In genomic region chr6:23260016-23260737, GRCm38 (mm10) we compare ENCODE assay signal across 10 mouse cellular contexts. TPM values are rescaled to one million over a fixed set of nuclear protein-coding genes. Genes with fewer than 3 reads are reported as not detected.
DNase-seq lines count a peak whose midpoint lies in the region; ATAC-seq and TF ChIP-seq lines count a peak whose summit lies in the region.
"Had no signal": no experiment of that assay in that cellular context is flagged by ENCODE, and none has a peak within 500 bp of the region (broad histone marks: within the 10 kb centered on the region; RNA-seq: fewer than 3 reads in every experiment).

No protein-coding gene starts in this region.

- H3K4me1 ChIP-seq in heart, embryonic 16.5 days (ENCODE audit: control insufficient read depth, insufficient read depth, low read length) = peaks cover 5% of the 10 kb centered on the region; the same call in 1 of the 2 replicates
- no peaks in the 10 kb centered on the region for H3K4me1 ChIP-seq in embryonic facial prominence, embryonic 11.5 days (ENCODE audit: control insufficient read depth, insufficient read depth, low read length)
- H3K4me1 ChIP-seq in hindbrain, embryonic 12.5 days = peaks cover 5% of the 10 kb centered on the region; the same call in 1 of the 2 replicates
- no peaks in the 10 kb centered on the region for H3K4me1 ChIP-seq in midbrain, postnatal 0 days (ENCODE audit: insufficient read depth, low read length)
- H3K4me1 ChIP-seq in lung, adult 2 months (ENCODE audit: control insufficient read depth, insufficient read depth, low read length) = no peaks in the 10 kb centered on the region
- H3K4me1 ChIP-seq: megakaryocyte, embryonic 14.5 days had no signal

- TF ChIP-seq POLR2A in lung, adult 2 months (IDR thresholded peaks at IDR 0.05; ENCODE audit: borderline replicate concordance, extremely low read depth, low read depth, low read length) = no peak

- no peak for ATAC-seq in heart, embryonic 16.5 days (replicated peaks; ENCODE audit: extremely low read depth, insufficient read depth, low FRiP score)
- ATAC-seq in embryonic facial prominence, embryonic 11.5 days (replicated peaks; ENCODE audit: insufficient number of reproducible peaks, low FRiP score, low TSS enrichment, low read depth) = no peak
- ATAC-seq in hindbrain, embryonic 12.5 days (ENCODE audit: low FRiP score) = peak; percentile 61; the same call in 1 of the 2 replicates
- ATAC-seq in midbrain, postnatal 0 days (ENCODE audit: low FRiP score) = no peak
- no peak for ATAC-seq in granulocyte monocyte progenitor cell, adult 5-6 weeks (replicated peaks; ENCODE audit: poor library complexity, severe bottlenecking)

- no peak for DNase-seq in heart, adult 8-10 months (ENCODE audit: low spot score)
- no peak for DNase-seq in embryonic facial prominence, embryonic 11.5 days (ENCODE audit: low spot score)
- DNase-seq in midbrain, postnatal 0 days (ENCODE audit: low spot score) = no peak
- no peak for DNase-seq in urinary bladder, postnatal 36 days (ENCODE audit: low spot score in 2 of 2)
- no peak for DNase-seq in lung, adult 2 months

- no peaks in the 10 kb centered on the region for H3K9me3 ChIP-seq in heart, embryonic 16.5 days (replicated peaks; ENCODE audit: control insufficient read depth, low read length)
- H3K9me3 ChIP-seq in embryonic facial prominence, embryonic 11.5 days (replicated peaks; ENCODE audit: control insufficient read depth, low read length) = no peaks in the 10 kb centered on the region
- H3K9me3 ChIP-seq in hindbrain, embryonic 12.5 days (replicated peaks) = no peaks in the 10 kb centered on the region
- no peaks in the 10 kb centered on the region for H3K9me3 ChIP-seq in midbrain, postnatal 0 days (ENCODE audit: low read length)
- H3K9me3 ChIP-seq: G1E had no signal

- no peak overlapping the region for H3K9ac ChIP-seq in heart, embryonic 16.5 days (ENCODE audit: low read length)
- no peak overlapping the region for H3K9ac ChIP-seq in embryonic facial prominence, embryonic 11.5 days (replicated peaks; ENCODE audit: low read length)
- H3K9ac ChIP-seq in hindbrain, embryonic 12.5 days = no peak overlapping the region
- no peak overlapping the region for H3K9ac ChIP-seq in midbrain, postnatal 0 days (replicated peaks; ENCODE audit: low read length, poor library complexity, severe bottlenecking)

- TF ChIP-seq CTCF in midbrain, postnatal 0 days (IDR thresholded peaks at IDR 0.05) = no peak
- TF ChIP-seq CTCF in lung, adult 2 months (IDR thresholded peaks at IDR 0.05; ENCODE audit: insufficient read depth, low read length) = no peak

- H3K27ac ChIP-seq in heart, embryonic 16.5 days (ENCODE audit: low read length) = no peak overlapping the region
- no peak overlapping the region for H3K27ac ChIP-seq in embryonic facial prominence, embryonic 11.5 days (replicated peaks; ENCODE audit: low read depth, low read length)
- no peak overlapping the region for H3K27ac ChIP-seq in hindbrain, embryonic 12.5 days
- H3K27ac ChIP-seq in midbrain, postnatal 0 days (ENCODE audit: low read depth, low read length) = no peak overlapping the region

- WGBS in heart, embryonic 16.5 days = 4% methylated on average over 36 of the region's 36 CpGs
- WGBS in embryonic facial prominence, embryonic 11.5 days = 2% methylated on average over 34 of the region's 36 CpGs
- under 1% methylated on average over 36 of the region's 36 CpGs for WGBS in hindbrain, embryonic 12.5 days
- 2% methylated on average over 36 of the region's 36 CpGs for WGBS in midbrain, postnatal 0 days
- 9% methylated on average over 36 of the region's 36 CpGs for WGBS in lung, adult 2 months

- peak overlapping the region; percentile 26; the same call in 1 of the 2 replicates for H3K4me2 ChIP-seq in heart, embryonic 16.5 days (ENCODE audit: low read depth, low read length)
- no peak overlapping the region for H3K4me2 ChIP-seq in embryonic facial prominence, embryonic 11.5 days (ENCODE audit: low read depth, low read length)
- peak overlapping the region; percentile 30 for H3K4me2 ChIP-seq in hindbrain, embryonic 12.5 days (replicated peaks)
- H3K4me2 ChIP-seq in midbrain, postnatal 0 days (ENCODE audit: low read depth, low read length, poor library complexity, severe bottlenecking) = peak overlapping the region; percentile 18; the same call in 1 of the 2 replicates

- peak overlapping the region; percentile 10; the same call in 1 of the 2 replicates for H3K4me3 ChIP-seq in heart, embryonic 16.5 days (ENCODE audit: low read length)
- H3K4me3 ChIP-seq in embryonic facial prominence, embryonic 11.5 days (ENCODE audit: low read depth, low read length) = peak overlapping the region; percentile 14; the same call in 1 of the 2 replicates
- peak overlapping the region; percentile 16; the same call in 1 of the 2 replicates for H3K4me3 ChIP-seq in hindbrain, embryonic 12.5 days
- no peak overlapping the region for H3K4me3 ChIP-seq in midbrain, postnatal 0 days (ENCODE audit: low read depth, low read length)
- H3K4me3 ChIP-seq in lung, adult 2 months (replicated peaks; ENCODE audit: extremely low read depth, low read depth, low read length) = no peak overlapping the region
- H3K4me3 ChIP-seq: megakaryocyte, embryonic 14.5 days had no signal

- no peaks in the 10 kb centered on the region for H3K36me3 ChIP-seq in heart, embryonic 16.5 days (ENCODE audit: control insufficient read depth, insufficient read depth)
- no peaks in the 10 kb centered on the region for H3K36me3 ChIP-seq in embryonic facial prominence, embryonic 11.5 days (replicated peaks; ENCODE audit: control insufficient read depth, insufficient read depth, low read depth, low read length)
- no peaks in the 10 kb centered on the region for H3K36me3 ChIP-seq in hindbrain, embryonic 12.5 days
- H3K36me3 ChIP-seq in midbrain, postnatal 0 days (ENCODE audit: insufficient read depth, low read length) = no peaks in the 10 kb centered on the region
- H3K36me3 ChIP-seq: G1E had no signal

- peaks cover 66% of the 10 kb centered on the region for H3K27me3 ChIP-seq in heart, embryonic 16.5 days (ENCODE audit: control insufficient read depth, insufficient read depth, low read length)
- peaks cover 50% of the 10 kb centered on the region for H3K27me3 ChIP-seq in embryonic facial prominence, embryonic 11.5 days (ENCODE audit: control insufficient read depth, insufficient read depth, low read length)
- peaks cover 85% of the 10 kb centered on the region for H3K27me3 ChIP-seq in hindbrain, embryonic 12.5 days
- peaks cover 83% of the 10 kb centered on the region for H3K27me3 ChIP-seq in midbrain, postnatal 0 days (ENCODE audit: insufficient read depth, low read length)

RNA-seq across cellular contexts. Expression of gene Fezf1, which starts 12.0 kb away (rescaled TPM):
- not detected in 2 replicates for polyA plus RNA-seq in heart, embryonic 16.5 days (2015; fragmentation: Nextera tagmentation; extraction: Ambion mirVana)
- not detected for total RNA-seq in heart, adult 8-10 months (2022)
- 6.8 and 10.7 TPM in 2 replicates for polyA plus RNA-seq in embryonic facial prominence, embryonic 11.5 days (2014; fragmentation: Nextera tagmentation; extraction: Ambion mirVana)
- polyA plus RNA-seq in hindbrain, embryonic 12.5 days (2016; fragmentation: Nextera tagmentation; extraction: Ambion mirVana) = 0.16 and 0.26 TPM in 2 replicates
- 0.90 and 1.3 TPM in 2 replicates for total RNA-seq in midbrain, postnatal 0 days (2014; rRNA removed)
- 5.8 and 10.8 TPM in 2 replicates for polyA plus RNA-seq in midbrain, postnatal 0 days (2015; fragmentation: Nextera tagmentation; extraction: Ambion mirVana)
- 0.08 TPM in 2 replicates for polyA plus RNA-seq in lung, adult 2 months (2012; rRNA removed)
- not detected in 2 replicates for total RNA-seq in granulocyte monocyte progenitor cell, adult 5-6 weeks (2014; fragmentation: Nextera tagmentation)
- total RNA-seq in granulocyte monocyte progenitor cell, adult 5-6 weeks (2017) = not detected in 2 replicates
- total RNA-seq: G1E had no signal
- polyA plus RNA-seq: G1E had no signal

Comparison
In these comparisons a context has a peak if more than half of its experiments do, and no peak if none do; other contexts are left out.
1. H3K4me3 ChIP-seq: peak in heart, embryonic 16.5 days (single experiment), embryonic facial prominence, embryonic 11.5 days (single experiment) and hindbrain, embryonic 12.5 days (single experiment); none in midbrain, postnatal 0 days (single experiment) and lung, adult 2 months (single experiment).